Mouse (Mus musculus) hindbrain, embryonic 12.5 days (tissue): ENCODE results near the gene Lrmda. TPM values are rescaled to one million over a fixed set of nuclear protein-coding genes. Genes with fewer than 3 reads are reported as not detected.

Experiments used
- ATAC-seq: fragments of 200-750 bp; cut with Nextera tagmentation; 2 replicates; pipeline ENCODE4 v1.8.0; 2017; ENCODE audit warnings: moderate TSS enrichment; ENCODE audit not compliant: low FRiP score
- H3K27ac ChIP-seq: fragments of 300-500 bp; sonication (generic); 2 replicates; pipeline ENCODE4 v1.5.1; 2016; ENCODE audit warnings: mild to moderate bottlenecking
- H3K27me3 ChIP-seq: fragments of 300-500 bp; sonication (generic); 2 replicates; pipeline ENCODE4 v1.6.1; 2016; ENCODE audit warnings: mild to moderate bottlenecking
- H3K36me3 ChIP-seq: fragments of 300-500 bp; sonication (generic); 2 replicates; pipeline ENCODE4 v1.6.1; 2016; ENCODE audit warnings: mild to moderate bottlenecking
- H3K4me1 ChIP-seq: fragments of 300-500 bp; sonication (generic); 2 replicates; pipeline ENCODE4 v1.6.1; 2016
- H3K4me2 ChIP-seq: fragments of 300-500 bp; sonication (generic); replicated peaks from 2 replicates; pipeline ENCODE4 v1.6.1; 2016; ENCODE audit warnings: mild to moderate bottlenecking
- H3K4me3 ChIP-seq: fragments of 300-500 bp; sonication (generic); 2 replicates; pipeline ENCODE4 v1.5.1; 2016; ENCODE audit warnings: mild to moderate bottlenecking
- H3K9ac ChIP-seq: fragments of 300-500 bp; sonication (generic); 2 replicates; pipeline ENCODE4 v1.6.1; 2016; ENCODE audit warnings: mild to moderate bottlenecking, moderate library complexity
- H3K9me3 ChIP-seq: fragments of 300-500 bp; sonication (generic); replicated peaks from 2 replicates; pipeline ENCODE4 v1.6.1; 2016; ENCODE audit warnings: mild to moderate bottlenecking
- WGBS: fragments of 180-500 bp; shearing (Covaris S2); methylation state at CpG from one replicate; pipeline ENCODE4 v1.1.7; 2016; 5-methylcytosine and 5-hydroxymethylcytosine counted together
- polyA plus RNA-seq: library from polyadenylated mRNA; unstranded; fragments of >200 nt; fragmentation: Nextera tagmentation; extraction: Ambion mirVana; gene quantifications from 2 replicates; pipeline ENCODE4 v1.2.1, GENCODE M21; 2016

Lrmda gene
- polyA plus RNA-seq, 1 experiment from 2014 or later = 0.53 TPM

DNA sequence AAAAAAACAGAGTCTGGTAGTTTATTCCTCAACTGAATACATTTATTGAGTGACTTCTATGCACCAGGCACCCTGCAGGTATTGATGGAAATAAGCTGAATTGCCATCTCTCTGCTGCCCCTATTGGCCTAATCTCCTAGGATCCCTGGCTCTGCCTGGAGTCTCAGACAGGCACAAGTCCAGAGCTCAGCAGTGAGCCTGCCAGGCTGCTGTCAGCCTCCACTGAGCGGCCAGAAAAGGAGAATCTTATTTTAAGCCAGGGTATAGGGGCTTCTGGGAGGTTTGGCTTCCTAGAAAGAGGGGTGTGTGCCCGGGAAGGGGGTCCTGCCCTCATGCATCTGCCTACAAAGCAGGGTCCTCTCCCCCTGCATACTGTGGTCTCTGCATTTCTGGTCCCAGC, 1.4 kb downstream of the Lrmda start:
- Histone ChIP-seq H3K9me3 (no peaks in the 10 kb centered on the region), H3K4me3 (no peak overlapping the region), H3K27me3 (peaks cover 33% of the 10 kb centered on the region), H3K4me2 (no peak overlapping the region), H3K27ac (no peak overlapping the region), H3K9ac (no peak overlapping the region), H3K36me3 (no peaks in the 10 kb centered on the region), H3K4me1 (peaks cover 17% of the 10 kb centered on the region)
- no peak for ATAC-seq
- 14% methylated on average over 2 of the region's 2 CpGs for WGBS

DNA sequence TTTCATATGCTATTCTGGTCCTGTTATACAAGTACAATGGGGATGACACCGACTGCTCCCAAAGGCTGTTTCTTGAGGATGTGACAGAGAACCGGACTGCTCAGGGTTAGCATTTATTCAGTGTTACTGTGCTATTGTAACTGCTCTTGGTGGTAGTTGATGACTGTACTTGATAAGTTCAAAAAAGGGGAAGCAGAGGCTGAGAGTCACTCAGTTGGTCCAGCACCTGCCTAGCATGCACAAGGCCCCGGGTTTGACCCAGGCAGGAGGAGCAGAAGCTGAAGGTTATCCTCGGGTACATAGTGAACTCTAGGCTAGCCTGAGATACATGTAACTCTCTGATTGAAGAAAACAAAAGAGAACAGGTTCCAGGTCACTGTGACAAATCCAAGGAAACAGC, 4.0 kb downstream of the Lrmda start:
- Histone ChIP-seq H3K9ac (no peak overlapping the region), H3K4me1 (peaks cover 17% of the 10 kb centered on the region), H3K4me2 (no peak overlapping the region), H3K9me3 (no peaks in the 10 kb centered on the region), H3K4me3 (no peak overlapping the region), H3K27me3 (peaks cover 14% of the 10 kb centered on the region), H3K27ac (no peak overlapping the region), H3K36me3 (no peaks in the 10 kb centered on the region)
- no peak for ATAC-seq
- 79% methylated on average over 4 of the region's 4 CpGs for WGBS

DNA sequence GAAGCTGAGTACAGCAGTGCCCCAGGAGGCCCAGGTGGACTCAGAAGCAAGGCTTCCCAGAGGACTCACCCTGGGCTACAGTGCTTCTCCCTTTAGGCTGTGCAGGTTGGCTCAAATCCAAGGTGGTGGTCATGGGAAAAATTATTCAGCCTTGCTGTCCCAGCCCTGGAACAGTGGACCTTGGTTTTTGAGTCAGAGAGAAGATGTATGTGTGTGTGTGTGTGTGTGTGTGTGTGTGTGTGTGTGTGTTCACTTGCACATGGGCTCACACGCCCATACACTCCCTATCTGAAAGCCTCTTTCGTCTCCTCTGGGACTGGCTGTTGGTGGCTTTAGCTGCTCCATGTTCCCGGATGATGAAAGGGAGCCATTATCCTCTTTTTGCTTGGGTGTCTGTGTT, 16.4 kb downstream of the Lrmda start:
- H3K4me3 ChIP-seq = no peak overlapping the region
- peaks cover 31% of the 10 kb centered on the region for H3K4me1 ChIP-seq
- H3K4me2 ChIP-seq = peak overlapping the region; percentile 17; the same call in 1 of the 2 replicates
- H3K27ac ChIP-seq = no peak overlapping the region; the same call in 1 of the 2 replicates
- ATAC-seq = peak; percentile 64; the same call in 1 of the 2 replicates
- H3K9me3 ChIP-seq = no peaks in the 10 kb centered on the region
- peaks cover 17% of the 10 kb centered on the region for H3K27me3 ChIP-seq
- no peak overlapping the region for H3K9ac ChIP-seq
- 35% methylated on average over 3 of the region's 3 CpGs for WGBS
- no peaks in the 10 kb centered on the region for H3K36me3 ChIP-seq

DNA sequence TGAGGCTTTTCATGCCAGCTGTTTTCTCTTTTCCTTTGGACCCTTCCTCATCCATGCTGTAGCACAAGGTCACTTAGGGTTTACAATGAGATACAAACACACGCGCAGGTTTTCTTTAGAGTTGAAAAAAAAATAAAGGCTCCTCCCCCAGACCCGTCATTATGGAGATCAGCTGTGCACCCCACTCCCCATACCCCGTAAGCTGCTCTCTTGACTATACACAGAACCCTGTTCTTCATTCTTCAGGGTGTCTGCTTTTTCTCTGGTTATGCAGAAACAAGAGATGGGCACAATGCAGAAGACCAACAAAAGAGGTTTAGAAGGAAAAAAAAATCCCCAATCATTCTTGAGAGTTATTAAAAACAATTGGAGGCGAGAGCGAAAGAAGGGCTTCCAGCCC, 16.8 kb downstream of the Lrmda start:
- Histone ChIP-seq H3K9ac (no peak overlapping the region), H3K4me3 (no peak overlapping the region), H3K4me1 (peaks cover 31% of the 10 kb centered on the region), H3K36me3 (no peaks in the 10 kb centered on the region), H3K27ac (no peak overlapping the region; the same call in 1 of the 2 replicates), H3K9me3 (no peaks in the 10 kb centered on the region), H3K27me3 (peaks cover 17% of the 10 kb centered on the region), H3K4me2 (peak overlapping the region; percentile 17; the same call in 1 of the 2 replicates)
- ATAC-seq = peak; percentile 35; the same call in 1 of the 2 replicates
- WGBS = 29% methylated on average over 6 of the region's 6 CpGs

DNA sequence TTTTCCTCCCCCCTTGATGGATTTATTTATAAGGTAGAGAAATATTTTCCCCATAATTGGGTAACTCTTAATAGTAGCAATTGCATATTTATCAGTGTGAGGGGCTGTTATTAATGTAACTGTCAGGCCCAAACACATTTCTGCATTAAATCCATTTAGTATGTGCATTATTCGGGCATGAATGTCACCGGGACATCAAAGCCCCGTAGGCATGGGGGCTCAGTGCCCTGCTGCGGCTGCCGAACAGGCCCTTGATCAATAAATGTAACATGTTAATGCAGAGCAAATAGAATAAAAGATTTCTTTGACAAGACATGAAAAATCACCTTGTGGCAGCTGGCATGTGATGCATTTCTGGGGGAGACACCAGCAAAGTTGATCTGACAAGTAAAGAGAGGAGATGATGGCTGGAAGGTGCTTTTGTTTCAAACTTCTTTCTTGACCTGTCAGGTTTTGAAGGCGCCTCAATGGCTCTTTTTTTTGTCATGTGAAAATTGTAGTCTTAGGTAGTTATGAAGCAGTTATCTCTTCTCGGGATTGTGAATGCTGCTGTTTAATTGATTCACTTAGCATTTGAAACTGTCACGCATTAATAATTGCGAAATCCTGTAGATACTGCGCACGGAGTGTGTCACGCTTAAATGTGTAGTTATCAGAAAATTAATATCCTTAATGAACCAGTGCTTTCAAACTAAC, 17.4 kb downstream of the Lrmda start:
- H3K27ac ChIP-seq = no peak overlapping the region
- no peaks in the 10 kb centered on the region for H3K36me3 ChIP-seq
- no peaks in the 10 kb centered on the region for H3K9me3 ChIP-seq
- no peak overlapping the region for H3K9ac ChIP-seq
- peaks cover 31% of the 10 kb centered on the region for H3K4me1 ChIP-seq
- ATAC-seq = no peak
- peaks cover 23% of the 10 kb centered on the region for H3K27me3 ChIP-seq
- peak overlapping the region; percentile 17; the same call in 1 of the 2 replicates for H3K4me2 ChIP-seq
- 31% methylated on average over 12 of the region's 12 CpGs for WGBS
- no peak overlapping the region for H3K4me3 ChIP-seq

DNA sequence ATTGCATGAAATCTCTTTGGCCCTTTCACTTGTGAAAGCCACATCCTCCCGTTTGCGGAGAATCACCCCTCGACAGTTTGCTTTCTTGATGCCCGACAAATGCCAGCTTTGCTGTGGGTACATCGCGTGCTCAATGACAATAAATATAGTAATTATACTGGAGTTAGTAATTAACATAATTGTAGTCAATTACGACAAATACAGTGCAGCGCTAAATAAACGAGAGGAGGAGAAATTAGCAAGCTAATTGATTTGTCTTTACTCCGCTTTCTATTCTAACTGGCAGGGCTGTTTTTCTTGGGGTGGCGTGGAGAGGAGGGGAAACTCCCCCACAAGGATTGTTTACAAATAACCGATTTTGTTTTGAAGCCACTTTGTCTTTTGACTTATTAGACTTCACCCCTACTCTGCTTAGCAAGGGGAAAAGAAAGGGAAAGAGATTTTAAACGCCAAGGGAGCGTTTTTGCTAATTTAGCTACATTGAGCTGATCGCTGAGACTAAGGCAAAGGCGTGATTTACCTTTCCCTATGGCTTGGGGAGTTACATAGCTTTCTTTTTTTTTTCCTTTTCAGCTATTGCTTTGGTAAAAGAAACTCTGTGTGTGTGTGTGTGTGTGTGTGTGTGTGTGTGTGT, 18.1 kb downstream of the Lrmda start:
- Histone ChIP-seq H3K27me3 (peaks cover 24% of the 10 kb centered on the region), H3K9ac (no peak overlapping the region), H3K4me1 (peaks cover 31% of the 10 kb centered on the region), H3K4me2 (peak overlapping the region; percentile 17; the same call in 1 of the 2 replicates), H3K27ac (no peak overlapping the region), H3K36me3 (no peaks in the 10 kb centered on the region), H3K9me3 (no peaks in the 10 kb centered on the region), H3K4me3 (no peak overlapping the region)
- no peak for ATAC-seq
- 46% methylated on average over 16 of the region's 16 CpGs for WGBS

DNA sequence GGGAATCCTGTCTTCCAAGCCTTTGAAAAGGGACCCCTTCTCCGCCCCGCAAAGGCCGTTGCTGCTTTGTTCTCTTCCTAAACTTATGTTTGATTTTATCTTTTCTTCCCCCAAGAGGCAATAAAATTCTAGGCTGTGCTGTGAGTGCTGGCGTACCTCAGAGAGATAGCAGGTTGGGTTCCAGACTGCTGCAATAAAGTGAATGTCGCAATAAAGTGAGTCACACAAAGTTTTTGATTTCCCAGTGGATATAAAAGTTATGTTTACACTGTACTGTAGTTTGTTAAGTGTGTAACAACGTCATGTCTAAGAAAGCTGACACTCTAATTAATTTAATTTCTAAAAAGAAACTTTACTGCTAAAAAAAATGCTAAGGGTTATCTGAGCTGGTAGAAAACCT, 22.6 kb downstream of the Lrmda start:
- H3K9ac ChIP-seq = no peak overlapping the region
- no peak overlapping the region for H3K4me3 ChIP-seq
- no peaks in the 10 kb centered on the region for H3K36me3 ChIP-seq
- 89% methylated on average over 6 of the region's 6 CpGs for WGBS
- no peak overlapping the region for H3K27ac ChIP-seq
- H3K4me1 ChIP-seq = peaks cover 15% of the 10 kb centered on the region
- H3K27me3 ChIP-seq = peaks cover 15% of the 10 kb centered on the region
- no peak overlapping the region for H3K4me2 ChIP-seq
- no peak for ATAC-seq
- H3K9me3 ChIP-seq = no peaks in the 10 kb centered on the region

DNA sequence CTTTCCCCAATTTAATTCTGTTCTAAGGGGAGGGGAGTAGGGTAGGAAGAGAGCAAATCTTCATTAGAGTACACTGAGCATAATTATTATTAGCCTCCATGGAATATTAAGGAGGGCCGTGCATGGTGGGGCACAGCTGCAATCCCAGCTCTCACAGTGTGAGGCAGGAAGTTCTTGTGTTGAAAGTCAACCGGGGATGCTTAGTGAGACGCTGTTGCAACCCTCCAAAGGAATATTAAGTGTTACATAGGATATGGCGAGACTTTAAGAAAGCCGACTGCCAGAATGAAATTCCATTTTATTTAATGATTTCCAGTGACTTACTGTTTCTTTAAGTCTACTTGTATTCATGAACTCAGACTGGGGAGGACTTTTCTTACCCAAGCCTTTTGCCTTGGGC, 23.9 kb downstream of the Lrmda start:
- 60% methylated on average over 5 of the region's 5 CpGs for WGBS
- H3K4me2 ChIP-seq = no peak overlapping the region
- no peak overlapping the region for H3K9ac ChIP-seq
- ATAC-seq = no peak
- H3K9me3 ChIP-seq = no peaks in the 10 kb centered on the region
- peaks cover 2% of the 10 kb centered on the region; the same call in 1 of the 2 replicates for H3K4me1 ChIP-seq
- H3K4me3 ChIP-seq = no peak overlapping the region
- peaks cover 13% of the 10 kb centered on the region for H3K27me3 ChIP-seq
- H3K27ac ChIP-seq = no peak overlapping the region
- no peaks in the 10 kb centered on the region for H3K36me3 ChIP-seq

DNA sequence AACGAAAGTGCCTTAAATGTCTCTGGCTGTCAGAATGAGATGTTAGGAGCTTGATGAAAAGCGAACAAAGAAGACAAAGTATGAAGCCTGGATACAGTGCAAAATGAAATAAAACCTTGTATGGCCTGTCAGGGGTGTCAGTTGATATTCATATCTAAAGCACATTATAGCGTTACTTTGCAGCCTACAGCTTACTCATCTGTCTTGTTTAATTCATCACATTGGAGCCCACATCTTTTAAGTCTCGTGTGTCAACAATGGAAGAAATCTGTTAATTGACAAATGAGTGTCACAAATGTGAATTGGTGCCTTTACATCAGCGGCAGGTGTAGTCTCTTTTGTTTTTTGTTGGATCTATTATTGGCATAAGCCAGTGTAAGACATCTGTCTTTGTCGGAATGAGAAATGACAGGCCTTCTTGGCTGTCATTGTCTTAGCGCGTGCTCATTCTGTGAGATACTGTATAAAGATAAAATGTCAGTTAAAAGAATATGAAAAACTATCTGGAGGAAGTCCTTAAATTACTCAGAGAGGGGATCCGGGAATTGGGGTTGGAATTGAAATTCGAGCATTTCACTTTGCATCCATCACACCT, 26.8 kb downstream of the Lrmda start:
- H3K27me3 ChIP-seq = peaks cover 7% of the 10 kb centered on the region
- H3K9me3 ChIP-seq = no peaks in the 10 kb centered on the region
- no peak overlapping the region for H3K27ac ChIP-seq
- no peak overlapping the region for H3K4me2 ChIP-seq
- WGBS = 72% methylated on average over 10 of the region's 10 CpGs
- no peaks in the 10 kb centered on the region for H3K36me3 ChIP-seq
- H3K9ac ChIP-seq = no peak overlapping the region
- H3K4me1 ChIP-seq = no peaks in the 10 kb centered on the region
- no peak overlapping the region for H3K4me3 ChIP-seq
- no peak for ATAC-seq

DNA sequence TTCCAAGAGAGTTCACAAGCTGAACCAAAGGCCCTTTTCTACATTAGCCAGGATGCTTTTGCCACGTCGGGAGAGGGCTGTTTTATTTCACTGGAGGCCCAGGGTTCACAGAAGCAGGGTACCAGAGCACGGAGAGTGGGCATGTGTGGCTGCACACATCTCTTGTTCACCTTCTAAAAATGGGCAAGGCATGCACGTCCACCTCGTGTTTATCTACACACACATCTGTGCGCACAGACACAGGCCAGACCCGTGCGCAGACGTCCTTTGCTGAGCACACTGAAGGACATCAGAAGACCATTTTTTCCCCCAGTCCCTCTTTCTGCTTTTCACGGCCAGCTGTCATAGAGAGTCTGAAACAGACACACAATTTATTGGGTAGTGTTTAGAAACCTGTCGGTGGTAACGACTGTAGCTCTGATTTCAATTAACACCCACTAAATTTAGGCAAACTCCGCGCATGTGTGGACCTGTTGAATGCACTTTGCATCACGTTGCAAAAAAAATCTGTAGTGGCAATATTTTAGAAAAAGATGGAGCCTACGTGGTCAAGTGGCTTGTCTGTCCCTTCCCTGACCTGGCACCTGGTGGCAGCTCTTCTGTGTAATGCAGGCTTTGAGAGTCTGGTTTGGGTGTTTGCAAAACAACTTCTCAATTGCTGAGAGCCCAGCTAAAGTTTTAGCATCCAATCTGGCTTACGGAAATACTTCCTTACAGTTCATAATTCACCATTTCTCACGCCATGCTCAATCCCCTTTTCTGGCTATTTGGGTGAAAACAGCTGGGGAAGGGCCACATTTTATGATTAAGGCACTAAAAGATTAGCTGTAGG, 28.8 kb downstream of the Lrmda start:
- no peak for ATAC-seq
- H3K4me2 ChIP-seq = no peak overlapping the region
- H3K9me3 ChIP-seq = no peaks in the 10 kb centered on the region
- H3K4me3 ChIP-seq = no peak overlapping the region
- no peaks in the 10 kb centered on the region for H3K36me3 ChIP-seq
- WGBS = 79% methylated on average over 18 of the region's 18 CpGs
- H3K27me3 ChIP-seq = no peaks in the 10 kb centered on the region; the same call in 1 of the 2 replicates
- no peaks in the 10 kb centered on the region for H3K4me1 ChIP-seq
- no peak overlapping the region for H3K27ac ChIP-seq
- H3K9ac ChIP-seq = no peak overlapping the region

DNA sequence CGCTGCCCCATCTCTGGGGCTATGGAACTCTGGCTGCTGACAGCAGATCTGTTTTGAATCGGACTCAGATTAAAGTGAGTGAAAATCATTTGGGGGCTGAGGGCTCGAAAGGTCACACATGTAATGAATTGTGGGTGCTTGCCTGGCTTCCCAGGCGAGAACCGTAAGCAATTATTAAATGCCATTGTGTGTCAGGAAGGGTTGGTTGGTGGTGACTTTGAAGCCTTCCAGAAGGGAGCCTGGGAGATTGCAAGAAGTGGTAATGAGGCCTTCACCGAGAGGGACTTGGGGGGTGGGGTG, 29.3 kb downstream of the Lrmda start:
- WGBS = 70% methylated on average over 6 of the region's 6 CpGs
- Histone ChIP-seq H3K4me3 (no peak overlapping the region), H3K27me3 (no peaks in the 10 kb centered on the region; the same call in 1 of the 2 replicates), H3K9me3 (no peaks in the 10 kb centered on the region), H3K36me3 (no peaks in the 10 kb centered on the region), H3K9ac (no peak overlapping the region), H3K4me1 (no peaks in the 10 kb centered on the region), H3K4me2 (no peak overlapping the region), H3K27ac (no peak overlapping the region)
- ATAC-seq = no peak

DNA sequence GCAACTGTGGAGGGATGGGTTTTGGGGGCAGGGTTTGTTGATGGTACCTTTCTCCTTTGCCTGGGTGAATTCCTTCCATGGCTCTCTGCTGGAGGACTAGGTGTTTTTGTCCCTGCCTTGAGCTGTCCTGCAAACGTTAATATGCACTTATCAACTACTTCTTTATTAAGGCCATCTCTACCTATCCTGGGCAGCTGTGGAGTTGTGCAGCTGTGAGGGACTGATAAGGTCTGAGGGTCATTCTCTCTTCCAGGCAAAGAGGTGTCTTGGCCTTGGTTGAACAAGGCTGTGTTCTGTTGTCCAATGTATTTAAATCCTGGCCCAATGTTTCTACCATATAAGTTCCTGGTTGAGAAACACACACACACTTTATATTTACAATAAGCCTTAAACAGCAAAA, 29.8 kb downstream of the Lrmda start:
- WGBS = 79% methylated on average over 1 of the region's 1 CpGs
- no peaks in the 10 kb centered on the region for H3K4me1 ChIP-seq
- H3K9me3 ChIP-seq = no peaks in the 10 kb centered on the region
- H3K4me2 ChIP-seq = no peak overlapping the region
- H3K27me3 ChIP-seq = no peaks in the 10 kb centered on the region; the same call in 1 of the 2 replicates
- no peak overlapping the region for H3K9ac ChIP-seq
- no peak overlapping the region for H3K27ac ChIP-seq
- no peak for ATAC-seq
- no peak overlapping the region for H3K4me3 ChIP-seq
- H3K36me3 ChIP-seq = no peaks in the 10 kb centered on the region
